Mouse (Mus musculus): ENCODE data around the gene Drc1.

Drc1 gene

DNA sequence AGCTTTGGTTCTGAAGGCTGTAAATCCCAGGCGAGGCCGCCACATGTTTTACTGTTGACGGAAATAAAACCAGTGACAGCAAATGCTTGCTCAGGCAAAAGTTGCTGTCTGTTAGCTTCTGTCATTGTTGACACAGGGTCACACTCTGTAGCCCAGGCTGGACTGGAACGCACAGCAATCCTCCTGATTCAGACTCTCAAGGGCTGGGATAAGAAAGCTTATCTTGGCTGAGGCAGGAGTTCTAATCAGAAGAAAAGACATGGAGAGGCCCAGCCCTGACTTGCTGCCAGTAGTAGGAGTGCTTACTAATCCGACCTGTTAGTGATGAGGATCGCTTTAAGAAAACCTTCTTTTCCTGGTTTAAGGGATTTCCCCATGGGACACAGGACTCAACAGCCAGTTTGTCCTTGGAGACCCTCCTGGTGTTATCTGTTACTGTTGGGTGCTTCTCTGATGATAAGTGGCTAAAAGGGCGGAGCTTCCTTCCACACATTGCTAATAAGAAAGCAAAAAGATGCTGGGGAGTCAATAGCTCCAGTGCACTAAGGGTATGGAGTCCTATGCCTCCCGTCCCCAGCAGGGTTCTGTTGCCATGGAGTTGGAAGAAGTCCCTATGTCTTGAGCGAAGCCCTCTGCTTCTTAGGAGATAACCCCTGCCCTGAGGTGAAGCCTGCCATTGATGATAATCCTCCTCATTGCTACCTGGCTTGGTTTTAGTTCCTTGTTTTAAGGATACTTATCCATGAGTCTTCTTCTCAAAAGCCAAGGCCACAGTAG, 6.1 kb downstream of the Drc1 start:
- DNase-seq (ENCODE audit: low read depth, low spot score): no peak

DNA sequence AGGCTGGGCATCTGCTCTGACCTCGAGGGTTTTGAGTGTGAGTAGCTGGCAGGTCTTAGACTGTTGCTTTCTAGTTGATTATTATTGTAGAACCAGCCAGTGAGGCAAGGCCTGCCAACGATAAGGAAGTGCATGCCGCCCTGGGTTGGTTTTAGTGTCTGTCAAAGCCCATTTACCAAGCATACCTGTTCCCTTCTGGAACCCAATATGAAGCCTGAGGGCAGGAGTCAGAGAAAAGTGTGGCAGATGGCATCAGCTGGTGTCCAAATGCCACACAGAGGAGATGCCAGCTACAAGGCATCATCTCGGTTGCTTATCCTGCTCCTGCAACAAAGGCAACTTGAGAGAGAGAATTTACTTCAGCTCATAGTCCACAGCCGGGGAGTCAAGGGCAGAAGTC, 59.6 kb downstream of the Drc1 start:
- no peak for DNase-seq (ENCODE audit: low read depth, low spot score)

DNA sequence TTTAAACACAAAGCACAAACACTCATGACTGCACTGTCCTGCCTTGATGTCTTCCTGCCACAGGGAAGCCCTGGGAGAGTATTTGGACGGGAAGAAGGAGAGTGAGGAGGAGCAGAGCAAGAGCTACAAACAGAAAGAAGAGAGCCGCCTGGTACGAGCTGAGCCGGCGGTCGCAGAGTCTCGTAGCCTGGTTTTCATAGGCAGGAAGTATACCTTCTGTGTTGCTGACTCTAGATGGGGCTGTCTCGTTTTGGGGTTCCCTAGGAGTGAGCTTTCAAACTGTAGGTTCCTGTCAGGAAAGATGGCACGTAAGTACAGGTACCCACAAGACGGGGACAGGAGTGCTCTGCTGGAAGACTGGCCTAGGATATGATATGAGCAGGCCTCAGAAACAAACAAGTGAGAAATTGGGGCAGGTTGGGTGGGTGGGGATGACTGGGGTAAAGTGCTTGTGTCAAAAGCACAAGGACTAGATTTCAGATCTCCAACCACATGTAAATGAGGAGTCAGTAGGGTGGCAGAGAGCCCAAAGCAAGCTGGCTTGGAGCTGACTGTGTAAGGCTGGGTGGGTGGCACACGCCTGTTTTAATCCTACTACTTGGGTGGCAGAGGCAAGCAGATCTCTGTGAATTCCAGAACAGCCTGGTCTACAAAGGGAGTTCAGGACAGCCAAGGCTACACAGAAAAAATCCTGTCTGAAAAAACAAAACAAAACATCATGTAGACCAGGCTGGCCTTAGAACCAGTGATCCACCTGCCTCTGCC, 60.6 kb downstream of the Drc1 start:
- no peak for DNase-seq (ENCODE audit: low read depth, low spot score)

- no peak for DNase-seq (ENCODE audit: low read depth, low spot score)
Observed at GRCm38 (mm10) chr5:30342601-30343015, 61.4 kb downstream of the Drc1 start.

DNA sequence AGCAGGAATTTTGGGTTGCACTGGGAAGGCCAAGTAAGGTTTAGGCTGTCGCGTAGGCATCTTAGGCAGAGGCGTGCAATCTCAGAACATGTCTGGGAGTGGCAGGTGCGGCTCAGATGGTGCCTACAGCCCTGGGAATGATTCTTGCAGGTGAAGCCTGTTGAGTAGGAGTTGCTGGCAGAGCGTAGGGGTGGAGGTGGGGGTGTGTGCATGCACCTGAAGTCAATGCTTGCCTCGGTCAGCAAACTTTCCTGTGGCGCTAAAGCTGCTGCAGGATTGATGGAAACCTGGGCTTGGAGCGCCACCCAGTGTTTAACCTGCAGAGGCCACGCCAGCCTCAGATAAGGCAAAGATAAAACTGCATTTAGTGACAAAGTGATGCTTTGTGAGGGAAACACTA, 61.9 kb downstream of the Drc1 start:
- peak; percentile 47 for DNase-seq (ENCODE audit: low read depth, low spot score)

DNA sequence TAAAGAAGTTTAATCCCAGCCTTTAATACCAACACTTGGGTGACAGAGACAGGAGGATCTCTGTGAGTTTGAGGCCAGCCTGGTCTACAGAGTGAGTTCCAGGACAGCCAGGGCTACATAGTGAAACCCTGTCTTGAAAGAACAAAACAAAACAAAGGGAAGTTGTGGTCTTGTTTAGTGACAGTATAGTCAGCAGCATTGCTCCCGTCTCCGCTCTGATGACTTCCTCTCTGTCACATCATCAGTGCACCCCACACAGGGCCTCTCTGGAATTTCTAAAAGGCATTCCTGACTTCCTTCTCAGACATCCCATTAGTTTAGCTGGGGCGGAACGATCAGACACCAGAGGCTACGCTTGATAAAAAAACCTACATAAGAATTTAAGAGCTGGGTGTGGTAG, 62.7 kb downstream of the Drc1 start:
- no peak for DNase-seq (ENCODE audit: low read depth, low spot score)

- no peak for DNase-seq (ENCODE audit: low read depth, low spot score)
Observed at GRCm38 (mm10) chr5:30353605-30354004, 72.4 kb downstream of the Drc1 start.

- DNase-seq (ENCODE audit: low read depth, low spot score): no peak
Observed at GRCm38 (mm10) chr5:30355114-30355513, 73.9 kb downstream of the Drc1 start.

DNA sequence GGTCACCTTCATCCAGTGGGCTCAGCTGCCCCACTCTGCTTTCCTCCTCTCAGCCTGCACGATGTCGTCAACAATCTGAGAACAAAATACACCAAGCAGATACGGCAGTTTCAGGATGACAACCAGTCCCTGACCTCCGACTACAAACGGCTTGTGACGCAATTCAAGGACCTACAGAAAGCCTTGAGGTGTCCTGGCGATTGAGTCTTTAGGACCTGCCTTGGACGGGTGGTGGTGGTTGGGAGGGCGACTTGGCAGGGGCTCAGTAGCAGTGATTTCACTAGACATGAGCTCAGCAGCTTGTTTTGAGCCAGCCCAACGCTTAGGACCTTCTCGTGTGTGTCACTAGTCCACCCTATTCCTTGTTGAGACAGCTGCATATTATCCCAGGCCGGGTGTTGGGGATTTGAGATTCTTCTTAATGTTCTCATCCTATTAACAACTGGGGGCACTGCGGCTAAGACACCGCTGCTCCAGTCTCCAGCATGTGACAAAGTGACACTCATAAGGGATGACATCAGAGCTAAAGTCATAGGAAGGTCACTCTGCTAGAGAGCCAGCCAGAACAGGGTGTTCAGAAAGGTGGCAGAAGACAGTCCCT, 74.5 kb downstream of the Drc1 start:
- peak; percentile 33 for DNase-seq (ENCODE audit: low read depth, low spot score)

GRCm38 (mm10) chr5:30356647-30357046, 75.5 kb downstream of the Drc1 start:
- DNase-seq (ENCODE audit: low read depth, low spot score): no peak

GRCm38 (mm10) chr5:30358436-30359099, 77.4 kb downstream of the Drc1 start:
- DNase-seq (ENCODE audit: low read depth, low spot score): no peak

GRCm38 (mm10) chr5:30367405-30367804, 86.2 kb downstream of the Drc1 start:
- DNase-seq (ENCODE audit: low read depth, low spot score): no peak

DNA sequence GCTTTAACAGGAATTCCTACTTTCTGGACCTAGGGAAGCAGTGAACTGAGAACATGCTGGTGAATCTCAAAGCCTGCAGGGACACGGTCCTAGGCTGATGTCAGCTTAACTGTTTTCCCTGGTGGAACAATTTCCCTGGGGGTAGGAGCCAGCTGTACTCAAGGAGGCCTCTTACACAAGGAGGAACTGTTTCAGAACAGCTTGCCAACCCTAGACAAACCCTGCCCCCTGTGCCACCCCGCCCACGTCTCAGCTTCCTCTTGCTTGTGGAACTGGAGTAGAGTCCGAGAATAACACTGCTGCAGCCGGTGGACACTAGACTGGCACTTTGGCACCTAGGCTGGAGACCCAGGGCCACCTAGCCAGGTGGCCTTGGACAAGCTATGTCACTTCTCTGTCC, 88.2 kb downstream of the Drc1 start:
- DNase-seq (ENCODE audit: low read depth, low spot score): no peak

DNA sequence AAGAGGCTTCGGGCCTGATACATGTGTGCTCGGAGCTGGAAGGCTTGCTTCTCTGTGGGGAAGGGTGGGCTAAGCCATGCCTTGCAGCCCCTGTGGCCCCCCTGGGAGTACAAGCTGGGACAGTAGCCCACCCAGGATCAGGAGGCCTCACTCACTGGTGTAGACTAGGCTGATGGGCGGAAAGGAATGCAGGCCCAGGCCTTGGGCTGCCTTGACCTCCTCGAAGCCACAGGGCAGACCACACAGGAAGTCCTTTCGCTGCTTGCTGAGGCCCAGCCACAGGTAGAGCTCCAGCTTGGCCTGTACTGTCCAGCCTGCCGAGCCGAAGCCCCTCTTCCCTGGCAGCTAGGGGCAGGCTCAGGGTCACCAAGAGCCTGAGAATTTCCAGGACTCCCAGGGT, 101.7 kb downstream of the Drc1 start:
- no peak for DNase-seq (ENCODE audit: low read depth, low spot score)

DNA sequence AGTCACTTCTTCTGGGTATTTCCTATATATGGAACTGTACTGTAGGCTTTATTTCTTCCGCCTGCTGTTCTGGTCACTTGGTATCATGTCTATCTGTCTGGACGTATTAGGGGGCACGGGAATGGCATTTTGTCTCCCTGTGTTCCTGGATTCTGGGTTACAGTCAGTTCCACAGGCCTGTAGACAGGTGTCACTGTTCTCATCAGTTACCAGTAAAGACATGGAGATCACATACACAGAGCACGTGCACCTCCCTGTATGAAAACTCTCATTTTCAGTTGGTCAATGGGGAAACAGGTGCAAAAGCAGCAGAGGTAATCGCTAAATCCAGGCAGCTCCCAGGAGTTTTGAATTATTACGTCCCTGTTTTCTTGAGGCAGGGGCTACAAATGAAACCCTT, 106.5 kb downstream of the Drc1 start:
- no peak for DNase-seq (ENCODE audit: low read depth, low spot score)

- no peak for DNase-seq (ENCODE audit: low read depth, low spot score)
Observed at GRCm38 (mm10) chr5:30389836-30390235, 108.6 kb downstream of the Drc1 start.

DNA sequence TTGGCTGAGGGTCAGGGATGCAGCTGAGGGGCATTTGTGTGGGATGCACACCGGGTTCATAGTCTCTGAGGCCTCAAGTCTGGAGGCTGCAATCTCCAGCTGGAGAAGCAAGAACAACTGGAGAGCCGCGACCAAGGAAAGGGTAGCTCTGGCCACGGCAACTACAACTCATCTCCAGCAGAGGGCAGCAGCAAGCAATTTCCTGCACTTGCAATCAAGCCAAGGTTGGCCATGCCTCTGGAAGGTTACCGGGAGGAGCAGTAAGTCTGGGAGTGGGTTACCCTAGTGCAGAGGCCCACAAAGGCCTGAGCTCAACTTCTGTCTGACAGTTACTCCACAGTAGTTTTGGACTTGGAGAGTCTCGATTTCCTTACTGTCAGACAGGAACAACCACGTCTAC, 110.3 kb downstream of the Drc1 start:
- peak; percentile 44 for DNase-seq (ENCODE audit: low read depth, low spot score)

DNA sequence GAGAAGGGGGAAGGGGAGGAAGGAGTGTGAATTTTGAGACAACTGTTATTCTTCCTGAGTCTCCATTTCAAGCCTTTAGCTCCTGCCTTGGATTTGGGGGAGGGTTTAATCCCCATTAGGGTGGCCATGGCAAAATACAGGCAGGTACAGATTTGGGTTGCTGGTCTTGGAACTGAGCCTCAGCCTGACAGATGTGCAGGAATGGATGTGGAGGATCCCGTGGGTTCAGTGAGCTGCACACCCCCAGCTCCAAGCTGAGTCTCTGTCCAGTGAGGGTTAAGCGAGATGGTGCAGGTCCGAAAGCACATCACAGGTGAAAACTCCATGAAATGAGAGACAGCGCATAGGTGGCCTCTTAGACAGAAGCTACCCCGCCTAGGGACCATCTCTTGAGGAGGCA, 119.3 kb downstream of the Drc1 start:
- DNase-seq (ENCODE audit: low read depth, low spot score): no peak

DNA sequence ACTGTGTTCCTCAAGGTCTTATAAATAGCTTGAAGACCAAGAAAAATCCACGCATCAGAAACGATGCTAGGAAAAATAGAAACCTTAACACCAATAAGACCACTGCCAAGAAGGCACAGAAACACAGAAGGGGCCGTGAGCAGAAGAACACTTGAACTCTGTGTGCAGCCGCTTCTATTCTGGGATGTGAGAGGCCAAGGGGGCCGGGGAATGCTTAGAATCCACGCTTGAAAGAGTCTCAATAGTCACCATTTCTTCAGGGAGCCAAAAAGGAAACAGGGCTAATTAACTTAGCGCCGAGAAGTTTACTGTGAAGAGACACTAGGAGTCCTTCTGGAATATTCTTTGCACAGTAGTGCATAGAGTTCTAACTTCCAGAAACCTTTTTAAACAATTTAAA, 120.0 kb downstream of the Drc1 start:
- DNase-seq (ENCODE audit: low read depth, low spot score): no peak

DNA sequence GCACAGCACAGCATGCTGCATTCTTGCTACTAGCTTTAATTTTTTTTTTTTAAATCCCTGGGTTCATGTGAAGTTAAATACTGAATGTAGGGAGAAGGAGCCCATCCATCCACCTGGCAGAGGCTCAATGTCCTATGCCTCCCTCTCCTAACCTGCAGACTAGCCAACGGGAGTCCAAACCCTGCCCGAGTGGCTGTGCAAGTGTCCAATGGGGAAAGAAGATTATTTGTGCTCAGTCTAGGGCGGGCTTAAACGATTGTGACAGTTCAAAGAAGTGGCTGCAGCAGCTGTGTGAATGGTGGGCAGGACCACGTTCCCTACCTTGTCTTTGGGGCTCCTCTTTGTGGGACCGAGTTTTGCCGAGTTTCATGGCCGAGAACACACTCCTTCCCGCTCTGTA, 125.7 kb downstream of the Drc1 start:
- no peak for DNase-seq (ENCODE audit: low read depth, low spot score)

DNA sequence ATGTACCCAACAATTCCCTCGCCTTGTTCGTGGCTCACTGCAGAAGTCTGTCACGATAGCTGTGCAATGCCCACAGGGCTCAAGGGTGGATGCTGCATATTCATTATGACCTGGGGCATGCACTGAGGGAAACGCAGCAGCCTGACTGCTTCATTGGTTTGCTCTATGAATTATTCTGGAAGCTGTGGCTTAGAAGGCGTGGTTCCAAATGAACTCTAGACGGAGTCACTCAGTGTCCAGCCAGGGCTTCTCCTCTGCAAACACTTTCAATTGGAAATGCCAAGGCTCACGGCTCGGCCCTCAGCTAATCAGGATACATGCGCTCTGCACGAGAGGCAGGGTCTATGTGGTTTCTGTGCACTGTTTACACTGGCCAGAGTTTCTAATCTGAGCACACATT, 130.3 kb downstream of the Drc1 start:
- DNase-seq (ENCODE audit: low read depth, low spot score): no peak

GRCm38 (mm10) chr5:30415381-30415780, 134.2 kb downstream of the Drc1 start:
- no peak for DNase-seq (ENCODE audit: low read depth, low spot score)
